Mouse (Mus musculus) lung, adult 2 months (tissue): ENCODE measurements around the gene Ogdh.

Source experiments
- CTCF ChIP-seq: fragments of 200-500 bp; IDR thresholded peaks from 2 replicates; pipeline ENCODE4 v1.5.1; 2011; ENCODE audit warnings: mild to moderate bottlenecking, low read length, control low read depth; ENCODE audit not compliant: insufficient read depth
- POLR2A ChIP-seq: fragments of 200-500 bp; IDR thresholded peaks from 2 replicates; pipeline ENCODE4 v1.6.1; 2011; ENCODE audit warnings: low read depth, mild to moderate bottlenecking, control low read depth, low read length, borderline replicate concordance; ENCODE audit errors: extremely low read depth

DNA sequence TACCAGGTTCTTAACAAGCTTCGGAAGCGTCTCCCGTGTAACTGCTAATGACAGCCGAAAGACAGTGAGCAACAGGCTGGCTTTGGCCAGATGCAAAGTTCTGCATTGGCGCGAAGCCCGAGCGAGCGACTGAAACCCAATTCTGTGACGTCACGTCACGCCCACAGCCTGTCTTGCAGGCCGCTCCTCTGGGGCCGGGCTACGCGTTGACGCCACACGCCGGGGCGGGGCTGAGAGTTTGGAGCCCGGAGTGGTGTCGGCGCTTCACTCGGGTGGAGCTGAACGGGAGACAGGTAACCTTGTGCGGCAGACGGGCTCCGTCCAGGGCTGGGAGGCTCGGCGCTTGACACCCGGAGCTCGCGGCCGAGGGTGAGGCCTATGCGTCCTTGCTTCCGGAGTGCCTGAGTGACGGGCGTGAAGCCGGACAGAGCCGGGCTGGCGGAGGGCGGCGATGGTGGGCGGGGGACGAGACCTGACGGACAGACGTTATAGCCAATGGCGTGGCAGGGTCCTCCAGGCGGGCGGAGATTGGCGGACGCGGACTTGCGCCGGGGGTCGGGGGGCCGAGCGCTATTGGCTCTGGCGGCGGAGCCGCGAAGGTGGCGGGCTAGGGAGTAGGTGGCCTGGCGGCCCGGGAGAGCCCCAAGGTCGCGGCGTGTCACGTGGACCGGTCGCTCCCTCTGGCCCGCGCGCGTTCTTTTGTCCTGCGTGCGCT lies at the start of gene Ogdh:
- TF ChIP-seq CTCF (no peak), POLR2A (peak; percentile 91; the same call in 1 of the 2 replicates)
